8 mouse cellular contexts compared by ENCODE assay signal in the genomic region with DNA sequence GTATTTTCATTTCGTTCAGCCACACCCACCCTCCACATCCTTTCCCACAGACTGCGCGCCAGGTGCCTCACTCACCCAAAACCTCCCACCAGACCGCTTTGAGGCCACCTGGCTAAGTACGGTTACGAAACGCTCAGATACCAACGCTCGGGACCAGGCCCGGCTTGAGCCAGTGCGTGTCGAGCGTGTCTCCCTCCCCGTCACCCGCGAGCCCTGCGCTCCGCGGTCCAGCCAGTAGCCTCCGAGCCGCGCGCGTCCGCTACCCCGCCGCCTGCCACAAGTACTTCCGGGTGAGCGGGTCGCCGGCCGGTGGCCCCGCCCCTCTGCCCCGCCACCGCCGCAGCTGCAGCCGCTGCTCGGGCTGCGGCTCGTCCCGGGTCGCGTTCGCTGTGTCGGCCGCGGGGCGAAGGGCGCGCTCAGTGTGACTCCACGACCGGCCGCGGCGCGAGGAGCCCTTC. TPM values are rescaled to one million over a fixed set of nuclear protein-coding genes. Genes with fewer than 3 reads are reported as not detected.
DNase-seq lines count a peak whose midpoint lies in the region; ATAC-seq lines count a peak whose summit lies in the region.

No protein-coding gene starts in this region.

- 0% methylated on average over 54 of the region's 56 CpGs for WGBS in hindbrain, embryonic 15.5 days

- H3K4me2 ChIP-seq in hindbrain, embryonic 15.5 days = peak overlapping the region; percentile 84

- H3K36me3 ChIP-seq in hindbrain, embryonic 15.5 days = no peaks in the 10 kb centered on the region
- H3K36me3 ChIP-seq in megakaryocyte, embryonic 14.5 days (replicated peaks; ENCODE audit: low read length) = peaks cover 29% of the 10 kb centered on the region

- H3K9ac ChIP-seq in hindbrain, embryonic 15.5 days = peak overlapping the region; percentile 76

- H3K9me3 ChIP-seq in hindbrain, embryonic 15.5 days = no peaks in the 10 kb centered on the region
- no peaks in the 10 kb centered on the region for H3K9me3 ChIP-seq in megakaryocyte, embryonic 14.5 days

- peak; percentile 96 for ATAC-seq in hindbrain, embryonic 15.5 days (ENCODE audit: low FRiP score, low read depth)

- H3K4me3 ChIP-seq in hindbrain, embryonic 15.5 days = peak overlapping the region; percentile 74
- H3K4me3 ChIP-seq in megakaryocyte, embryonic 14.5 days (replicated peaks) = peak overlapping the region; percentile 96

- no peaks in the 10 kb centered on the region for H3K27me3 ChIP-seq in hindbrain, embryonic 15.5 days
- H3K27me3 ChIP-seq in megakaryocyte, embryonic 14.5 days (replicated peaks) = no peaks in the 10 kb centered on the region

- DNase-seq in WW6 (ENCODE audit: low read depth, low spot score) = peak; percentile 42
- DNase-seq in cerebellum, postnatal 25 days = peak; percentile 93 to 95
- DNase-seq in frontal cortex, postnatal 36 days (ENCODE audit: low spot score in 2 of 2) = peak; percentile 65 to 78
- DNase-seq in left cerebral cortex, adult 8-10 months (ENCODE audit: low spot score in 2 of 2) = peak; percentile 57 to 68
- peak; percentile 78 for DNase-seq in right cerebral cortex, postnatal 14 days
- peak; percentile 85 to 87 for DNase-seq in urinary bladder, postnatal 36 days (ENCODE audit: low spot score in 2 of 2)

- peak overlapping the region; percentile 86 for H3K27ac ChIP-seq in hindbrain, embryonic 15.5 days (replicated peaks)

- peaks cover 29% of the 10 kb centered on the region for H3K4me1 ChIP-seq in hindbrain, embryonic 15.5 days (replicated peaks)
- peaks cover 47% of the 10 kb centered on the region for H3K4me1 ChIP-seq in megakaryocyte, embryonic 14.5 days

RNA-seq across cellular contexts. Expression of gene Lrrfip2, which starts 0.4 kb away (rescaled TPM):
- 45.9 and 47.8 TPM in 2 replicates for polyA plus RNA-seq in hindbrain, embryonic 15.5 days (2015; fragmentation: Nextera tagmentation; extraction: Ambion mirVana)
- 10 to 100 TPM; 41.1 to 45.3 (median 44.9) TPM for total RNA-seq in left cerebral cortex, adult 8-10 months (2022)
- polyA plus RNA-seq in megakaryocyte, embryonic 14.5 days (2012; ENCODE audit: insufficient read depth, low replicate concordance) = 28.3 and 112 TPM in 2 replicates

Comparison
In these comparisons a context has a peak if more than half of its experiments do, and no peak if none do; other contexts are left out.
1. Peak in every context shown above with its lines: DNase-seq, ATAC-seq, H3K4me3 ChIP-seq and H3K27ac ChIP-seq.
2. DNase-seq: peak in every context shown above with its lines; median percentile 94 in cerebellum, postnatal 25 days; 86 in urinary bladder, postnatal 36 days; 78 in right cerebral cortex, postnatal 14 days; 72 in frontal cortex, postnatal 36 days; 62 in left cerebral cortex, adult 8-10 months; 42 in WW6.